Mouse (Mus musculus) MEL (cell line): ENCODE data around the gene Sh3tc1. TPM values are rescaled to one million over a fixed set of nuclear protein-coding genes. Genes with fewer than 3 reads are reported as not detected.

Experiments used
- DNase-seq: peaks from one replicate; pipeline ENCODE4 v3.0.0; 2011; ENCODE audit warnings: low read depth, low spot score
- H3K27ac ChIP-seq: 2 replicates; pipeline ENCODE4 v1.5.1; 2012; ENCODE audit warnings: low read depth, mild to moderate bottlenecking, control low read depth, low read length, moderate library complexity; ENCODE audit not compliant: control insufficient read depth
- H3K27me3 ChIP-seq, 2 experiments: fragments of 150-350 bp in 1 of 2; sonication (generic) in 1 of 2; 2 replicates each; pipeline ENCODE4 v1.6.1; 2012; ENCODE audit warnings: low read length in 2 of 2, mild to moderate bottlenecking in 2 of 2, improper control_type of control experiment in 1 of 2, moderate library complexity in 1 of 2; ENCODE audit not compliant: insufficient read depth in 2 of 2, control insufficient read depth in 1 of 2
- H3K36me3 ChIP-seq, 2 experiments: 2 replicates each; pipeline ENCODE4 v1.6.1; 2012 to 2014; ENCODE audit warnings: low read length in 2 of 2, improper control_type of control experiment in 1 of 2, inconsistent platforms in 1 of 2, mild to moderate bottlenecking in 1 of 2; ENCODE audit not compliant: insufficient read depth in 2 of 2, control insufficient read depth in 1 of 2
- H3K4me1 ChIP-seq, 2 experiments: fragments of 150-350 bp in 1 of 2; sonication (generic) in 1 of 2; 2 replicates each; pipeline ENCODE4 v1.6.1; 2012; ENCODE audit warnings: low read length in 2 of 2, improper control_type of control experiment in 1 of 2, mild to moderate bottlenecking in 1 of 2; ENCODE audit not compliant: insufficient read depth in 2 of 2, control insufficient read depth in 1 of 2
- H3K4me3 ChIP-seq, 2 experiments: fragments of 150-350 bp in 1 of 2; sonication (generic) in 1 of 2; 2 replicates each; pipeline ENCODE4 v1.5.1; 2012; ENCODE audit warnings: low read depth in 2 of 2, low read length in 2 of 2, mild to moderate bottlenecking in 2 of 2, moderate library complexity in 2 of 2, control low read depth in 1 of 2, improper control_type of control experiment in 1 of 2; ENCODE audit not compliant: control insufficient read depth in 1 of 2, insufficient read depth in 1 of 2
- H3K79me2 ChIP-seq: 2 replicates; pipeline ENCODE4 v1.6.1; 2012; ENCODE audit warnings: mild to moderate bottlenecking, low read length, moderate library complexity; ENCODE audit not compliant: control insufficient read depth, poor library complexity, insufficient read depth
- H3K9ac ChIP-seq: 2 replicates; pipeline ENCODE4 v1.6.1; 2012; ENCODE audit warnings: low read depth, mild to moderate bottlenecking, control low read depth, low read length, moderate library complexity; ENCODE audit not compliant: control insufficient read depth, poor library complexity, severe bottlenecking
- H3K9me3 ChIP-seq: fragments of 150-350 bp; sonication (generic); replicated peaks from 2 replicates; pipeline ENCODE4 v1.6.1; 2012; ENCODE audit warnings: mild to moderate bottlenecking, low read length, improper control_type of control experiment, moderate library complexity; ENCODE audit not compliant: insufficient read depth
- CHD1 ChIP-seq: IDR thresholded peaks from 2 replicates; pipeline ENCODE4 v1.6.1; 2012; ENCODE audit warnings: low read depth, mild to moderate bottlenecking, inconsistent platforms, low read length, improper control_type of control experiment
- CHD2 ChIP-seq: IDR thresholded peaks from 2 replicates; pipeline ENCODE4 v1.6.1; 2011; ENCODE audit warnings: low read length, improper control_type of control experiment
- CTCF ChIP-seq, 3 experiments: IDR thresholded peaks in 2 of 3; conservative IDR thresholded peaks in 1 of 3; 2 replicates each; pipeline ENCODE4 v1.5.1; 2011 to 2012; ENCODE audit warnings: low read length in 3 of 3, low read depth in 2 of 3, mild to moderate bottlenecking in 2 of 3, improper control_type of control experiment in 1 of 3, inconsistent platforms in 1 of 3, mixed read lengths in 1 of 3, moderate library complexity in 1 of 3; ENCODE audit not compliant: control insufficient read depth in 1 of 3, insufficient read depth in 1 of 3, poor library complexity in 1 of 3, severe bottlenecking in 1 of 3
- E2F4 ChIP-seq: IDR thresholded peaks from 2 replicates; pipeline ENCODE4 v1.6.1; 2011; ENCODE audit warnings: low read depth, low read length, improper control_type of control experiment, borderline replicate concordance
- ETS1 ChIP-seq: IDR thresholded peaks from 2 replicates; pipeline ENCODE4 v1.6.1; 2012; ENCODE audit warnings: low read depth, mild to moderate bottlenecking, inconsistent platforms, low read length, improper control_type of control experiment, moderate library complexity
- GABPA ChIP-seq: IDR thresholded peaks from 2 replicates; pipeline ENCODE4 v1.6.1; 2012; ENCODE audit warnings: low read depth, mild to moderate bottlenecking, inconsistent platforms, low read length, improper control_type of control experiment, moderate library complexity
- HCFC1 ChIP-seq: IDR thresholded peaks from 2 replicates; pipeline ENCODE4 v1.6.1; 2012; ENCODE audit warnings: low read depth, mild to moderate bottlenecking, inconsistent platforms, low read length, improper control_type of control experiment, moderate library complexity
- JUND ChIP-seq: IDR thresholded peaks from 2 replicates; pipeline ENCODE4 v1.6.1; 2011; ENCODE audit warnings: low read depth, mild to moderate bottlenecking, improper control_type of control experiment, low read length
- MAFK ChIP-seq: IDR thresholded peaks from 2 replicates; pipeline ENCODE4 v1.6.1; 2011; ENCODE audit warnings: low read depth, mild to moderate bottlenecking, low read length, improper control_type of control experiment, borderline replicate concordance
- MAX ChIP-seq: IDR thresholded peaks from 2 replicates; pipeline ENCODE4 v1.6.1; 2011; ENCODE audit warnings: low read length, improper control_type of control experiment
- MAZ ChIP-seq: IDR thresholded peaks from 2 replicates; pipeline ENCODE4 v1.6.1; 2012; ENCODE audit warnings: low read depth, mild to moderate bottlenecking, inconsistent platforms, low read length, improper control_type of control experiment
- MXI1 ChIP-seq: IDR thresholded peaks from 2 replicates; pipeline ENCODE4 v1.6.1; 2011; ENCODE audit warnings: mild to moderate bottlenecking, low read depth, low read length, improper control_type of control experiment
- MYB ChIP-seq: IDR thresholded peaks from 2 replicates; pipeline ENCODE4 v1.6.1; 2011; ENCODE audit warnings: mild to moderate bottlenecking, low read depth, low read length, improper control_type of control experiment
- MYC ChIP-seq: IDR thresholded peaks from 2 replicates; pipeline ENCODE4 v1.6.1; 2011; ENCODE audit warnings: low read depth, mild to moderate bottlenecking, low read length, improper control_type of control experiment, moderate library complexity
- NELFE ChIP-seq: IDR thresholded peaks from 2 replicates; pipeline ENCODE4 v1.6.1; 2011; ENCODE audit warnings: low read depth, low read length, improper control_type of control experiment
- POLR2AphosphoS5 ChIP-seq: IDR thresholded peaks from 2 replicates; pipeline ENCODE4 v1.6.1; 2012; ENCODE audit warnings: low read depth, borderline replicate concordance, mild to moderate bottlenecking, inconsistent platforms, low read length, moderate library complexity, mixed read lengths
- RAD21 ChIP-seq: IDR thresholded peaks from 2 replicates; pipeline ENCODE4 v1.6.1; 2011; ENCODE audit warnings: mild to moderate bottlenecking, low read depth, low read length, improper control_type of control experiment
- RCOR1 ChIP-seq: IDR thresholded peaks from 2 replicates; pipeline ENCODE4 v1.6.1; 2012; ENCODE audit warnings: low read depth, mild to moderate bottlenecking, inconsistent platforms, low read length, improper control_type of control experiment
- SIN3A ChIP-seq: IDR thresholded peaks from 2 replicates; pipeline ENCODE4 v1.6.1; 2012; ENCODE audit warnings: low read length, improper control_type of control experiment, inconsistent platforms
- SMC3 ChIP-seq: IDR thresholded peaks from 2 replicates; pipeline ENCODE4 v1.6.1; 2011; ENCODE audit warnings: low read depth, low read length, improper control_type of control experiment
- TBP ChIP-seq: IDR thresholded peaks from 2 replicates; pipeline ENCODE4 v1.8.0; 2011; ENCODE audit warnings: low read depth, low read length, improper control_type of control experiment
- USF1 ChIP-seq: IDR thresholded peaks from 2 replicates; pipeline ENCODE4 v1.6.1; 2014; ENCODE audit warnings: low read depth, mild to moderate bottlenecking, inconsistent platforms, low read length, improper control_type of control experiment, moderate library complexity
- ZC3H11A ChIP-seq: IDR thresholded peaks from 2 replicates; pipeline ENCODE4 v1.6.1; 2012; ENCODE audit warnings: low read depth, mild to moderate bottlenecking, inconsistent platforms, low read length, improper control_type of control experiment
- ZNF384 ChIP-seq: IDR thresholded peaks from 2 replicates; pipeline ENCODE4 v1.6.1; 2012; ENCODE audit warnings: low read depth, mild to moderate bottlenecking, inconsistent platforms, low read length, improper control_type of control experiment
- polyA plus RNA-seq, 2 experiments: library from polyadenylated mRNA; stranded (reverse) in 1 of 2; unstranded in 1 of 2; fragments of >175 nt in 1 of 2; fragments of >200 nt in 1 of 2; gene quantifications; 2 replicates each; pipeline versions ENCODE4 v1.2.1 to v1.2.4; 2012; ENCODE audit warnings: low replicate concordance in 2 of 2, low read depth in 1 of 2; ENCODE audit not compliant: insufficient read length in 2 of 2, insufficient read depth in 1 of 2, missing spikeins in 1 of 2
- total RNA-seq: library from RNA; depleted of rRNA; stranded (reverse); fragments of 300-350 nt; gene quantifications from 2 replicates; pipeline ENCODE4 v1.2.3, GENCODE M21; 2012

Sh3tc1 gene
- total and polyA plus RNA-seq, 3 experiments, result not detected

DNA sequence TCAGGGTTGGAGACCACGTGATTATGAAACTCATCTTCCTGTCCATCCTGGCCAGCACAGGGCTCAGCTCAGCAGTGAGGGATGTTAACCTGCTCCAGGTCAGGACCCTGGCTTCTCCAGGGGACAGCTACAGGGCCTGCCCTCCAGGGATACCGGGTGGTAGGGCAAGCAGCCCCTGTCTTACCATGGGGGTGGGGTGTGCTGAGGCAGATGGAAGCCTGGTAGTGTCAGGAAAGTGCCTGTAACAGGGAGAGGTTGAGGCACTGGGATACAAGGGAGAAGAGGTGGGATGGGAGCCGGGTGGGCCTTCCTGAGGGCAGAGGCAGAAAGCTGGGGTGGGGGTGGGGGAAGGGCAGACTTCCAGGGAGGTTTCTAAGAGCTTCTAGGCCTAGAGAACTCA lies 87.5 kb downstream of the Sh3tc1 start:
- Histone ChIP-seq H3K27me3 (no peaks in the 10 kb centered on the region), H3K27ac (no peak overlapping the region), H3K36me3 (no peaks in the 10 kb centered on the region), H3K9ac (no peak overlapping the region), H3K4me3 (no peak overlapping the region), H3K9me3 (no peaks in the 10 kb centered on the region; the same call in 1 of the 2 replicates), H3K79me2 (no peaks in the 10 kb centered on the region), H3K4me1 (no peaks in the 10 kb centered on the region)
- no peak for DNase-seq
- TF ChIP-seq CTCF (IDR thresholded peaks at IDR 0.05 in 2 of 3, conservative IDR thresholded peaks at IDR 0.05 in 1 of 3; ENCODE audit: control insufficient read depth in 1 of 3, insufficient read depth in 1 of 3, low read depth in 2 of 3, low read length in 3 of 3, poor library complexity in 1 of 3, severe bottlenecking in 1 of 3), result no peak
- no peak for TF ChIP-seq MAX
- no peak for TF ChIP-seq CHD2
- TF ChIP-seq ETS1, result no peak
- no peak for TF ChIP-seq SIN3A
- no peak for TF ChIP-seq MAZ
- TF ChIP-seq E2F4, result no peak
- TF ChIP-seq MXI1, result no peak
- no peak for TF ChIP-seq JUND
- no peak for TF ChIP-seq USF1

DNA sequence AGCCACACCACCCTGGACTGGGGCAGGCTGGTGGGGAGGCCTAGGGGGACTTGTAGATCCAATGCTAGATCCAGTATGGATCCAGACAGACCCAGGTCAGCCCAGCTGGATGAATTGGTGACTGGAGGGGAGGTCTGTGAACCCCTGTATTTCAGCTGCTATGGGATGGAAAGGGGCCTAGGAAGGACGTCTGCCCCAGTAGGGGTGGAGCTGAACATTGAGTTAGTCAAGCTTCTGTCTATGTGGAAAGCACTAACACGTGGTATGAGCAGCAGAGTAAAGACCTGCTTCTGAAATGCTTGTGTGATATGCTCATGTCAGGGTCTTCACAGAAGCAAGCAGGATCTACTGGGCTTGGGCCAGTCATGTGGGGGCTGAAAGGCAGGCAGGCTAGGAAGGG lies 91.6 kb downstream of the Sh3tc1 start:
- H3K4me1 ChIP-seq, result no peaks in the 10 kb centered on the region
- no peaks in the 10 kb centered on the region for H3K27me3 ChIP-seq
- no peaks in the 10 kb centered on the region for H3K36me3 ChIP-seq
- H3K9ac ChIP-seq, result no peak overlapping the region
- H3K9me3 ChIP-seq, result no peaks in the 10 kb centered on the region; the same call in 1 of the 2 replicates
- H3K4me3 ChIP-seq, result no peak overlapping the region
- DNase-seq, result no peak
- H3K79me2 ChIP-seq, result no peaks in the 10 kb centered on the region
- no peak overlapping the region for H3K27ac ChIP-seq
- TF ChIP-seq MYB, result no peak
- no peak for TF ChIP-seq RCOR1
- TF ChIP-seq CTCF (IDR thresholded peaks at IDR 0.05 in 2 of 3, conservative IDR thresholded peaks at IDR 0.05 in 1 of 3; ENCODE audit: control insufficient read depth in 1 of 3, insufficient read depth in 1 of 3, low read depth in 2 of 3, low read length in 3 of 3, poor library complexity in 1 of 3, severe bottlenecking in 1 of 3), result no peak
- TF ChIP-seq RAD21, result no peak
- no peak for TF ChIP-seq NELFE
- no peak for TF ChIP-seq CHD1
- TF ChIP-seq HCFC1, result no peak
- TF ChIP-seq E2F4, result no peak
- TF ChIP-seq MYC, result no peak
- no peak for TF ChIP-seq POLR2AphosphoS5
- no peak for TF ChIP-seq MAFK
- no peak for TF ChIP-seq TBP
- TF ChIP-seq ZNF384, result no peak
- TF ChIP-seq ZC3H11A, result no peak
- no peak for TF ChIP-seq GABPA
- TF ChIP-seq SMC3, result no peak
